Mouse (Mus musculus) brain, embryonic 14.5 days (tissue): ENCODE results near the gene Gm11116.

Experiments
- CTCF ChIP-seq: fragments of 200-500 bp; IDR thresholded peaks from 2 replicates; pipeline ENCODE4 v1.5.1; 2012; ENCODE audit warnings: inconsistent platforms, mild to moderate bottlenecking, moderate library complexity, borderline replicate concordance; ENCODE audit not compliant: insufficient read depth, insufficient read length; ENCODE audit errors: extremely low read depth
- POLR2A ChIP-seq: fragments of 200-500 bp; IDR thresholded peaks from 2 replicates; pipeline ENCODE4 v1.6.1; 2012; ENCODE audit warnings: mild to moderate bottlenecking, inconsistent platforms, borderline replicate concordance; ENCODE audit not compliant: poor library complexity, insufficient read depth, insufficient read length, severe bottlenecking; ENCODE audit errors: extremely low read depth

DNA sequence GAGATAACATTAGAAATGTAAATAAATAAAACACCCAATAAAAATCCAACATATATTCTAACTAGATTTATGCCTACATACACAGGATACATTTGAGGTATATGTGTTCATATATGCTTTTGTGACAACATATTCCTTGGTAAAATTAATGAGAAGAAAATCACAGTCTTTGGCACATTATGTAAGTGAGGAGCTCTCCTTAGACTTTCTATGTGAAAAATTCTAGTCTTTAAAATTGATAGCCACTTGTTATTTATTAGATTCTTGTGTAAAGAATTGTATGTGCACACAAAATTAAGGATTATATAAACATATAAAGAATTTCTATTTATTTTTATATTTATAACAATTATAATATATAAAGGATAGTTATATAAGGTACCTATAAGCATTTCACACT lies 42.7 kb upstream of the Gm11116 start, which contains the start of gene Gm11115:
- TF ChIP-seq CTCF (no peak), POLR2A (no peak)
